Mouse (Mus musculus) frontal cortex, postnatal 25 days (tissue): ENCODE data around the gene Cdh13.

Source experiments
- DNase-seq, 2 experiments: peaks; one replicate each; pipeline ENCODE4 v3.0.0; 2022; ENCODE audit warnings: low spot score in 2 of 2

Gene Cdh13

GRCm38 (mm10) chr8:118446516-118446915 lies 163.0 kb downstream of the Cdh13 start:
- DNase-seq = no peak

- no peak for DNase-seq
These were observed 164.5 kb downstream of the Cdh13 start for GRCm38 (mm10) chr8:118448011-118448410.

DNA sequence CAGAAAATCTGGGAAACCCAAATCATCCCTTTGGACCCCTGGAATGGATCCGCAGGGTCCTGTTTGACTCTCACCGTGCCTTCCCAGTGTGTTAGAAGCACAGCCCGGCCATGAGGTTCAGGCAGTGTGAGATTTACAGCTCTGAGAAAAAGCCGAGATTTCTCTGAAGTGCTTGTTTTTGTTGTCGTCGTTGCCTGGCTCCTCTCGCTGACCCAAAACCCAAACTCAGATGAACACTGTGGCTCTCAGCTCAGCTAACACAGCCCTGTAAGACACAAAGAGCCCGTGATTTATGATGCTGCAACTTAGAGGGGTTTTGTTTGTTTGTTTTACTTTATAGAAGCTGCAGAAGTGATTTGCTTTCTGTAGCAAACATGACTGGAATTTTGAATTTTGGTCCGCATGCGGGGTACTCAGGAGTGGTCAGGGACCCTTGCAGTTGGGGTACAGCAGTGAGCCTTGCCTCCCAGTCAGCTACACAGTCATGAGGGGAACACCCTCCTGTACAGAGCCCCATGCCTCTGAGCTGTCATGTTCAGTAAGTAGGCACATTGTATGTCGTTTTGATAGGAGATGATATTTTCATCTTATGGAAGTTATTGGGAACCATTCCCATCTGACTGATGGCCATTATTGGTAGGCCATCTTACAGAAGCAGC lies 169.0 kb downstream of the Cdh13 start:
- DNase-seq = no peak

DNA sequence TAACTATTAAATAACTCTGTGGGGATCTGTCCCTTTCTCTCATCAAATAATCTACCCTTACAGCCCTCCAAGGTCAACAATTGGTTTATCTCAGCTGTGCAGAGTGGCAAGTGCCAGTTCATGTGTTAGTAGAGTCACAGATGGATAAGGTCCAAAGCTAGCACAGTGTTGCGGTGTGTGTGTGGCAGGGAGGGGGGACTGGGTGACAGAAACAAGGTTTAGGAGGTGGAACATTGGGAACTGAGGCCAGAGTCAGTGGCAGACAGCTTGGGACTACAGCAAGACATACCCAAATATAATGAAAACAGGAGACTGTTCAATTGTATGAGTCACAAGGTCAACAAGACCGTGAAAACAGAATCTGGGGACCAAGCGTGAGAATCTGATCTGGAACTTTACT lies 171.7 kb downstream of the Cdh13 start:
- no peak for DNase-seq

- no peak for DNase-seq
These were observed 181.9 kb downstream of the Cdh13 start for GRCm38 (mm10) chr8:118465330-118465948.

GRCm38 (mm10) chr8:118477587-118477986 lies 194.1 kb downstream of the Cdh13 start:
- DNase-seq = no peak

DNA sequence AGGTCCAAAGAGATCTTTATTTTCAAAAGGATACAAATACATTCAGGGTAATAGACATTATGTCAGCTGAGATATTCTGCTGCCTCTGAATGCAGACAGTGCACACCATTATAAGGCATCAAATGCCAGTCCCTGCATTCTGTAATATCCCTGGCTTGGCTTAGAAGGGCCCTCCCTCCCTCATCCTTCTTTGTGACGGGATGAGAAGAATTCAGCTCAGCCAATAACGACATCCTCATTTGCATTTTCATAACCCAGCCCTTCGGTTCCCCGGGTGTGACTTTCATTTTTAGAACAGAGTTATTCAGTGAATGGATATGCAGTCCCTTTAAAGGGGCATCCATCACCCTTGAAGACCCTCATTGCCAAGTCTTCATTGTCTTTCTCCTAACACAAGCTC lies 205.2 kb downstream of the Cdh13 start:
- no peak for DNase-seq

DNA sequence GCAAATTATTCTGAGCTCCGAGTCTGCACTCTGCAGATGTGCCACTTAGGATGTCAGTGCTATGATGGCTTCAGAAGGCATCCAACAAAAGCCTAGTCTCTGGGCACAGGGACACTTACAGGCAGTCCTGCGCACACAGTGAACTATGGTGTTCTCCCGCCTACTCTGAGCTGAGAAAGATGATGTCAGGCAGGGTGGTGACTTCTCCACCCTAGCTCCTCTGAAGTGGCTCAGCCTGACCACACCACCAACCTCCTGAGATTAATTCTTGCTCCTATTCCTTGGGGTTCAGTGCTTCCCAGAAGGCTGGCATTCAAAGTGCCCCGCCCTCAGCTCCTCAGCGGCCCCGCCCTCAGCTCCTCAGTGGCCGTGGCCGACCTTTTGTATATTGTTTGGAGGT lies 219.0 kb downstream of the Cdh13 start:
- no peak for DNase-seq

DNA sequence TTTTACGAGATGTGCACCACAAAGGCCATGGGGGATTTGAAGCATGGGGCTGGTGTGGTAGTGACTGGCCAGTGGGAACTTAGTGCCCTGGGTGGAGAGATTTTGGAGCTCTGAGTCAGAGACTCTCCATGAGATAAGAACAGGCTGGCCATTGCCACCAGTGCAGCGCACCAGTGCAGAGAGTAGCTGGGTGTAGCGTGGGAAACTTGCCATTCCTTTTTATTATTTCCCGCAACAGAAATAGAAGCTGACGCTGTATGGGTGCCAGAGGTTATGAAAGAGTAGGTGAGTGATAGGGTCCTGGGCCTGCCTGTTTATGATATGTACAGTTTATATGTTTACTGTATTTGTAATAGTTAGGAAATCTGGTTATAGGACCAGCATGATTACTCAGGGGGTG lies 225.9 kb downstream of the Cdh13 start:
- DNase-seq = no peak

DNA sequence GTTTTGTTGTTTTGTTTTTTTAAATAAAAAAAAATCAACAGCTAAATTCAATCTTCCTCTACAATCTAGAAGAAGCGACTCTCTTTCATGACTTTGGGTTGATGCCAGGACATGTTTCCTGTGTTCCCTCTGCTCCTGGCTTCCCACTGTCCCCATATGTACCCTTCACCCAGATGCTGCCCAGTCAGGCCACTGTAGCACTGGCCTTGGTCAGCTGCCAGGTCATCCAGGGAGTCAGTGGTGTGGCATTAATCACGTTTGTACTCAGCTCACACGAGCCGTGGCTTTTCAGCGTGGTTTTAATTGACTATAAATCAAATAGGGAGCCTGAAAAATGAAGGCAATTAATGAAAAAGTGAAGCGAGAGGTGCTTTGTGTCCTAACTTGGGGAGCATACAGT lies 229.7 kb downstream of the Cdh13 start:
- DNase-seq = no peak

DNA sequence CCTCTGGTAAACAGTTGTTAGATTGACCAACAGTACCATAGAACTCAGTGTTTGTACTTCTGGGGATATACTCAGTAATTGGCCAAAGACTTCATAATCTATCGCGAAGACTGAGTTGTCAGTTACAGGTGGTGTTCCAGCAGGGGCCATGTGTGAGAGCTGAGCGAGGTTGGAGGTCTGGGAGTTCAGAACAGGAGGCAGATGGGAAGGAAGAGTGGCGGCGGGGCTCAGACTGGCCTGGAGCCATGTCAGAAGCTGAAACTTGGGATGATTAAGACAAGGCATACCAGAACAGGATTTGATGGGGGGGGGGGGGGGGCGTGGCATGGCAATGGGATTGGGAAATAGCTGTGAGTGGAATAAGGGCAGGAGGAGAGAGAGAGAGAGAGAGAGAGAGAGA lies 232.1 kb downstream of the Cdh13 start:
- DNase-seq = no peak

GRCm38 (mm10) chr8:118517071-118517470 lies 233.5 kb downstream of the Cdh13 start:
- DNase-seq = no peak

GRCm38 (mm10) chr8:118518030-118518741 lies 234.7 kb downstream of the Cdh13 start:
- no peak for DNase-seq

- DNase-seq = no peak
These were observed 235.2 kb downstream of the Cdh13 start for GRCm38 (mm10) chr8:118518742-118519102.

DNA sequence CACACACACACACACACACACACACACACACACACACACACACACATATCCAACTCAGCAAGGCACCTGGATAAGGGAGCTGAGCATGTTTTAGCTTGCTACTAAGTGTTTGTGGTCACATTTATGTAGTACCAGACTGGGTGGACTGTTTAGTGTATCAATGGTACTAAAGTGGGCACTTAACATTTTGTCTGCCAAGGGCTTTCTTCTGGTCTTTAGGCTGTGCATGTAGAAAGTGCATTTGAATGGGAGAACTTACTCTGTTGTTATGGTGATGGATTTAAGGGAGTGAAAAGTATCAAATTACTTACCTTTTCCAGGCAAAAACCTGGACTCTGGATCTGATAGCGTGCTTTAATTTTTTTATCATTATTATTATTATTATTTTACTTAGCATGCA lies 240.4 kb downstream of the Cdh13 start:
- no peak for DNase-seq

GRCm38 (mm10) chr8:118538816-118539558 lies 255.5 kb downstream of the Cdh13 start:
- no peak for DNase-seq

GRCm38 (mm10) chr8:118539559-118539819 lies 256.0 kb downstream of the Cdh13 start:
- DNase-seq = no peak

DNA sequence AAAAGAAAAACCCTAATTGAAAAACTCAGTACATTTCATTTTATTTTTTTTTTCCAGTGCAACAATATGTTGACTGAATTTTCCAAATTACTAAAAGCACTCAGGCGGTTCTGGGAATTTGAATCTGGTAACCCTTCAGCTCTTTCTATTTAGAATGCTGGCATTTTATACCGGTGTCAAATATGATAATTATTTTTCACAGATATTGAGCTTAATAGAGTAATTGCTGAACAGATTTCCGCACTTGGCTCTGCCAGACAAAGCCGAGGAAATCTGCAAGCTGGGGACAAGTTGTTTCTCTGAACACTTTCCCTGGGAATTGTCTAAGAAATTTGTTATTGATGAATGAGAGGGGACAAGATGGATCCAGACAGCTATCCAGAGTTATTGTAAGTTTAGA lies 256.4 kb downstream of the Cdh13 start:
- no peak for DNase-seq

DNA sequence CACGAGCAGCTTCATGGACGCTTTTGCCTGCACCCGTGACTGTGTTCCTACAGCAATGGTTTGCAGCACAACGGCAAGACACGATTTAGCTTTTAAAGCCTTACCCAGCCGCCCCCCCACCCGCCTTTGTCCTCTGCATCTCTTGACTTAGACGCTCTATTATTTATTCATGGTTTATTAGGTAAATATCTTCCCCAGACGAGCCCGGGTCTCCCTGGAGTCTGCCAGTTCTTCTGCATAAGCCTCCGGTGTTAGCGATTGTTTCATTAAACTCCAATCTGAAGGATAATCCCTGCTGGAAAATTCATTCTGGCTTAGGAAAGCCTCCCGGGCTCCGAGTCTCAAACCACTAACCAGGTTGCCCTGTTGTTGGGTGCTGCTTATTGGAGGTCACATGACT lies 268.9 kb downstream of the Cdh13 start:
- no peak for DNase-seq

- DNase-seq = no peak
These were observed 269.3 kb downstream of the Cdh13 start for GRCm38 (mm10) chr8:118552842-118553241.

DNA sequence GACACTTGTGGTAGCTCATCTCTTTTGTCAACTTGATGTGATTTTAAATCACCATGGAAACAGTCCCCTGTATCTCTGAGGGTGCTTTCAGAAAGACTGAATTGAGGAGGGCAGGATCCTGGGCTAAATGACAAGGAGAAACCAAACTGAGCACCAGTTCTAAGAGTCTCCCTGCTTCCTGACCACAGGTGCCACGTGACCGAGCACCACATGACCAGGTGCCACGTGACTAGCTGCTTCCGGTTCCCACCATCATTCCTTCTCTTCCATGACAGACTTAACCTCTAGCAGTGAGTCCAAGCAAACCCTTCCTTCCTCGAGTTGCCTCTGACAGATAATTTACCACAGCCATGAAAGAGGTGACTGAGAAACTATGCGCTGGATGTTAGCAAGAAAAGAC lies 280.5 kb downstream of the Cdh13 start:
- no peak for DNase-seq

DNA sequence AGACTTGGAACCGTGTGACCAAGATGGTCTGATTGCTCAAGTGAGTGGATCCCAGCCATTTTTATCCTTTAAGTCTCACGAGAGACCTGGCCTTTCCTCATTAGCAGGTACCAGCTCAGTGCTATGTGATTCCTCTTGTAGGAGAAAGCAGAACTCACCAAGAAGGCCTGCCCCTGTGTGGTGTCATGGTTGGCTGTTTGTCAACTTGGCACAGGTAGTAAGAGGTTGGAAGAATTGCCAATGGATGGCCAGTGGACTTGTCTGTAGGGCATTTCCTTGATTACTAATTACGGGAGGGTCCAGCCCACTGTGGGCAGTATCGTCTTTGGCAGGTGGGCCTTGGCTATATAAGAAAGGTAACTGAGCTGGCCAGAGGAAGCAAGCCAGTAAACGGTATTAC lies 281.7 kb downstream of the Cdh13 start:
- no peak for DNase-seq
